8 mouse cellular contexts compared by ENCODE assay signal in the genomic region with DNA sequence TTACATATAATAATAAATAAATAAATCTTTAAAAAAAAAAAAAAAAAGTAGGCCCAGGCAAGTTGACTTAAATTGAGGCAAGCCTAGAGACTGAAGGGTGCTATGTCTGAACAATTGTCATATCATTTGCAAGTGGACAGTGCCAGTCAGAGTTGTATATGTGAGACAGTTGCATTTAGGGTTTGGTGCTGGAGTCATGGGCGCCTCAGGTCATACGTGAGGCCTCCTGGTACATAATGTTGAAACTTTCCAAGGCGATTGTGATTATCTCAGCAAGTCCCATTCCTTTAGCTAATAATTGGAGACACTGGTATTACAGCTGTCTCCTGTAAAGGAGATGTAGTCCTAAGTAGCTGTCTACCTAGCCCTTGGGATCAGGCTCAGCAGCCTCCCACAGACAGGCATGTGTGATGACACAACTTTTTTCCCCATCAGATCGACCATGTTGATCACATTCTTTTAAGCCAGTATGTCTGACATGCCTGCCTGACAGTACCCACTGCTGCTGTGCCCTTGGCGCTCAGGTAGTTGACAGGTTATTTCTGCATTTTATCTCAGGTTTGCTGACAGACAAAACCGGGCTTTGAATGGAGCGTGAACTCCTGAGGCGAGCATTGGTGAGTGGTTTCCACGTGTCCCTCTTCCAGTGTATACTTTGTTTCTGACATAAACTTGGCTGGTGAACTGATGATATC. TPM values are rescaled to one million over a fixed set of nuclear protein-coding genes. Genes with fewer than 3 reads are reported as not detected.
DNase-seq lines count a peak whose midpoint lies in the region; ATAC-seq and TF ChIP-seq lines count a peak whose summit lies in the region.

No protein-coding gene starts in this region.

- TF ChIP-seq POLR2A in lung, adult 2 months (IDR thresholded peaks at IDR 0.05; ENCODE audit: borderline replicate concordance, extremely low read depth, low read depth, low read length) = no peak

- H3K36me3 ChIP-seq in lung, postnatal 0 days (ENCODE audit: insufficient read depth, low read length) = peaks cover 14% of the 10 kb centered on the region
- H3K36me3 ChIP-seq in forebrain, embryonic 11.5 days (ENCODE audit: control insufficient read depth, insufficient read depth, low read length) = peaks cover 9% of the 10 kb centered on the region
- H3K36me3 ChIP-seq in stomach, embryonic 16.5 days (ENCODE audit: control insufficient read depth, insufficient read depth, low read length) = peaks cover 6% of the 10 kb centered on the region; the same call in 1 of the 2 replicates

- no peaks in the 10 kb centered on the region for H3K27me3 ChIP-seq in lung, postnatal 0 days (replicated peaks; ENCODE audit: insufficient read depth, low read length)
- H3K27me3 ChIP-seq in forebrain, embryonic 11.5 days (ENCODE audit: control insufficient read depth, insufficient read depth, low read length) = no peaks in the 10 kb centered on the region
- H3K27me3 ChIP-seq in stomach, embryonic 16.5 days (ENCODE audit: control insufficient read depth, insufficient read depth, low read length) = no peaks in the 10 kb centered on the region

- no peak overlapping the region for H3K27ac ChIP-seq in lung, postnatal 0 days (ENCODE audit: low read length)
- peak overlapping the region; percentile 90 for H3K27ac ChIP-seq in forebrain, embryonic 11.5 days (ENCODE audit: low read depth, low read length)
- H3K27ac ChIP-seq in stomach, embryonic 16.5 days (ENCODE audit: low read length) = peak overlapping the region; percentile 4

- no peak for TF ChIP-seq EP300 in lung, postnatal 0 days (IDR thresholded peaks at IDR 0.05)

- no peak for TF ChIP-seq CTCF in lung, postnatal 0 days (IDR thresholded peaks at IDR 0.05)
- TF ChIP-seq CTCF in lung, adult 2 months (IDR thresholded peaks at IDR 0.05; ENCODE audit: insufficient read depth, low read length) = no peak

- H3K4me3 ChIP-seq in lung, postnatal 0 days (ENCODE audit: low read depth, low read length) = peak overlapping the region; percentile 83; the same call in 1 of the 2 replicates
- no peak overlapping the region for H3K4me3 ChIP-seq in lung, adult 2 months (replicated peaks; ENCODE audit: extremely low read depth, low read depth, low read length)
- peak overlapping the region; percentile 83 for H3K4me3 ChIP-seq in forebrain, embryonic 11.5 days (ENCODE audit: low read depth, low read length)
- peak overlapping the region; percentile 85 for H3K4me3 ChIP-seq in stomach, embryonic 16.5 days (replicated peaks; ENCODE audit: low read length)

- peaks cover 18% of the 10 kb centered on the region for H3K4me1 ChIP-seq in lung, postnatal 0 days (ENCODE audit: insufficient read depth, low read depth, low read length)
- peaks cover 16% of the 10 kb centered on the region; the same call in 1 of the 2 replicates for H3K4me1 ChIP-seq in lung, adult 2 months (ENCODE audit: control insufficient read depth, insufficient read depth, low read length)
- peaks cover 14% of the 10 kb centered on the region for H3K4me1 ChIP-seq in forebrain, embryonic 11.5 days (replicated peaks; ENCODE audit: control insufficient read depth, insufficient read depth, low read length)
- H3K4me1 ChIP-seq in stomach, embryonic 16.5 days (ENCODE audit: control insufficient read depth, insufficient read depth, low read length) = peaks cover 27% of the 10 kb centered on the region

- 21% methylated on average over 9 of the region's 9 CpGs for WGBS in lung, postnatal 0 days
- whole genome bisulfite sequencing in lung, adult 2 months = 30% methylated on average over 9 of the region's 9 CpGs
- WGBS in forebrain, embryonic 11.5 days = 34% methylated on average over 9 of the region's 9 CpGs
- WGBS in stomach, embryonic 16.5 days = 17% methylated on average over 9 of the region's 9 CpGs

- no peak for DNase-seq in lung, postnatal 0 days (ENCODE audit: low spot score)
- no peak for DNase-seq in lung, adult 2 months
- no peak for DNase-seq in forebrain, embryonic 11.5 days (ENCODE audit: low spot score)
- peak; percentile 25 for DNase-seq in liver
- DNase-seq in thymus, postnatal 25 days = no peak
- DNase-seq in cerebellum, postnatal 10 days = no peak
- DNase-seq in cerebellum, postnatal 25 days = no peak

- H3K9ac ChIP-seq in lung, postnatal 0 days (replicated peaks; ENCODE audit: low read depth) = 0 out of 2 replicates have a peak overlapping the region, but pooled peaks have one; percentile 36
- H3K9ac ChIP-seq in forebrain, embryonic 11.5 days (ENCODE audit: low read length) = peak overlapping the region; percentile 98
- peak overlapping the region; percentile 59 for H3K9ac ChIP-seq in stomach, embryonic 16.5 days (ENCODE audit: low read length)

- H3K4me2 ChIP-seq in lung, postnatal 0 days (replicated peaks; ENCODE audit: low read depth, low read length) = peak overlapping the region; percentile 25
- H3K4me2 ChIP-seq in forebrain, embryonic 11.5 days (ENCODE audit: low read depth, low read length, severe bottlenecking) = peak overlapping the region; percentile 78
- peak overlapping the region; percentile 76 for H3K4me2 ChIP-seq in stomach, embryonic 16.5 days (ENCODE audit: low read depth, low read length)

- no peak for ATAC-seq in lung, postnatal 0 days
- no peak for ATAC-seq in forebrain, embryonic 11.5 days (replicated peaks; ENCODE audit: low FRiP score)
- ATAC-seq in stomach, embryonic 16.5 days (ENCODE audit: insufficient read depth, low FRiP score) = no peak

- H3K9me3 ChIP-seq in lung, postnatal 0 days (ENCODE audit: low read length) = no peaks in the 10 kb centered on the region
- H3K9me3 ChIP-seq in forebrain, embryonic 11.5 days (ENCODE audit: control insufficient read depth, low read length) = no peaks in the 10 kb centered on the region
- H3K9me3 ChIP-seq in stomach, embryonic 16.5 days (replicated peaks; ENCODE audit: control insufficient read depth, low read length) = no peaks in the 10 kb centered on the region

RNA-seq across cellular contexts. Expression of gene Znfx1, which starts 1.9 kb away (rescaled TPM):
- 9.8 and 9.9 TPM in 2 replicates for polyA plus RNA-seq in lung, postnatal 0 days (2015; fragmentation: Nextera tagmentation; extraction: Ambion mirVana)
- polyA plus RNA-seq in lung, adult 2 months (2012; rRNA removed) = 39.4 and 46.6 TPM in 2 replicates
- 6.0 and 7.4 TPM in 2 replicates for polyA plus RNA-seq in forebrain, embryonic 11.5 days (2014; fragmentation: Nextera tagmentation; extraction: Ambion mirVana)
- polyA plus RNA-seq in stomach, embryonic 16.5 days (2015; fragmentation: Nextera tagmentation; extraction: Ambion mirVana) = 9.2 and 9.5 TPM in 2 replicates

RNA-seq across cellular contexts. Expression of gene Ddx27, which starts 49.8 kb away (rescaled TPM):
- polyA plus RNA-seq in lung, postnatal 0 days (2015; fragmentation: Nextera tagmentation; extraction: Ambion mirVana) = 21.8 and 21.9 TPM in 2 replicates
- polyA plus RNA-seq in lung, adult 2 months (2012; rRNA removed) = 17.3 and 18.6 TPM in 2 replicates
- polyA plus RNA-seq in forebrain, embryonic 11.5 days (2014; fragmentation: Nextera tagmentation; extraction: Ambion mirVana) = 56.8 and 60.3 TPM in 2 replicates
- polyA plus RNA-seq in stomach, embryonic 16.5 days (2015; fragmentation: Nextera tagmentation; extraction: Ambion mirVana) = 45.8 and 46.0 TPM in 2 replicates

Comparison
In these comparisons a context has a peak if more than half of its experiments do, and no peak if none do; other contexts are left out.
1. H3K4me2 ChIP-seq: peak in every context shown above with its lines; median percentile 78 in forebrain, embryonic 11.5 days; 76 in stomach, embryonic 16.5 days; 25 in lung, postnatal 0 days.
2. H3K9ac ChIP-seq: peak in every context shown above with its lines; median percentile 98 in forebrain, embryonic 11.5 days; 59 in stomach, embryonic 16.5 days; 36 in lung, postnatal 0 days.